Mouse (Mus musculus) cerebellum, adult 11 months (tissue): ENCODE measurements at regions not wholly inside any gene's neighbourhood (a gene's known extent, or its start where the extent isn't known, plus 50 kb on each side); places are given as distances from the start of the nearest gene placed in this dataset.
A peak's percentile ranks its signal among the peaks of the same experiment; 100 is the strongest.
"Not testable (repeated sequence)": the region's sequence is repeated elsewhere in the genome, so short reads cannot be mapped to it uniquely, and the experiment has no call there.

Source experiments
- DNase-seq: peaks from one replicate; pipeline ENCODE4 v3.0.0; 2022

- no peak for DNase-seq
Measured at GRCm38 (mm10) chr1:157048996-157049395, 59.5 kb downstream of the Tex35 start.

- no peak for DNase-seq
Measured at GRCm38 (mm10) chr1:157048201-157048923, 60.1 kb downstream of the Tex35 start.

GRCm38 (mm10) chr1:157047751-157048200, 60.7 kb downstream of the Tex35 start:
- DNase-seq, result no peak

- DNase-seq, result no peak
Measured at GRCm38 (mm10) chr1:157046760-157047182, 61.7 kb downstream of the Tex35 start.

GRCm38 (mm10) chr1:157039836-157040196, 68.7 kb downstream of the Tex35 start:
- no peak for DNase-seq

- peak; percentile 6 for DNase-seq
Measured at GRCm38 (mm10) chr1:157039016-157039835, 69.3 kb downstream of the Tex35 start.

GRCm38 (mm10) chr1:157038111-157039008, 70.1 kb downstream of the Tex35 start:
- no peak for DNase-seq

GRCm38 (mm10) chr1:157037246-157037991, 71.1 kb downstream of the Tex35 start:
- no peak for DNase-seq

GRCm38 (mm10) chr1:157036779-157037178, 71.7 kb downstream of the Tex35 start:
- DNase-seq, result no peak

GRCm38 (mm10) chr1:157035221-157035620, 73.3 kb downstream of the Tex35 start:
- not testable (repeated sequence) for DNase-seq

GRCm38 (mm10) chr1:157028682-157029081, 79.8 kb downstream of the Tex35 start:
- no peak for DNase-seq

GRCm38 (mm10) chr1:157027681-157028080, 80.8 kb downstream of the Tex35 start:
- no peak for DNase-seq

GRCm38 (mm10) chr1:157023462-157023861, 84.0 kb upstream of the Ralgps2 start:
- no peak for DNase-seq

GRCm38 (mm10) chr1:157022456-157023435, 83.3 kb upstream of the Ralgps2 start:
- no peak for DNase-seq

GRCm38 (mm10) chr1:157019892-157020291, 80.5 kb upstream of the Ralgps2 start:
- no peak for DNase-seq

- no peak for DNase-seq
Measured at GRCm38 (mm10) chr1:157018726-157019125, 79.3 kb upstream of the Ralgps2 start.

- DNase-seq, result no peak
Measured at GRCm38 (mm10) chr1:157017198-157017994, 78.0 kb upstream of the Ralgps2 start.

GRCm38 (mm10) chr1:157016625-157017024, 77.2 kb upstream of the Ralgps2 start:
- no peak for DNase-seq

GRCm38 (mm10) chr1:157014532-157015497, 75.4 kb upstream of the Ralgps2 start:
- DNase-seq, result no peak
